Mouse (Mus musculus) forebrain, embryonic 15.5 days (tissue): ENCODE data around the gene Zfp507. TPM values are rescaled to one million over a fixed set of nuclear protein-coding genes. Genes with fewer than 3 reads are reported as not detected.

Experiments used
- ATAC-seq: fragments of 200-750 bp; cut with Nextera tagmentation; replicated peaks from 2 replicates; pipeline ENCODE4 v1.8.0; 2017; ENCODE audit warnings: mild to moderate bottlenecking, moderate TSS enrichment, moderate library complexity
- H3K27ac ChIP-seq: fragments of 300-500 bp; sonication (generic); replicated peaks from 2 replicates; pipeline ENCODE4 v1.5.1; 2015; ENCODE audit warnings: mild to moderate bottlenecking, inconsistent platforms
- H3K27me3 ChIP-seq: fragments of 300-500 bp; sonication (generic); 2 replicates; pipeline ENCODE4 v1.6.1; 2015; ENCODE audit warnings: inconsistent platforms
- H3K36me3 ChIP-seq: fragments of 300-500 bp; sonication (generic); 2 replicates; pipeline ENCODE4 v1.6.1; 2015; ENCODE audit warnings: mild to moderate bottlenecking, inconsistent platforms
- H3K4me1 ChIP-seq: fragments of 300-500 bp; sonication (generic); 2 replicates; pipeline ENCODE4 v1.6.1; 2015; ENCODE audit warnings: inconsistent platforms
- H3K4me2 ChIP-seq: fragments of 300-500 bp; sonication (generic); replicated peaks from 2 replicates; pipeline ENCODE4 v1.6.1; 2015; ENCODE audit warnings: mild to moderate bottlenecking, inconsistent platforms
- H3K4me3 ChIP-seq: fragments of 300-500 bp; sonication (generic); 2 replicates; pipeline ENCODE4 v1.5.1; 2015; ENCODE audit warnings: mild to moderate bottlenecking, inconsistent platforms
- H3K9ac ChIP-seq: fragments of 300-500 bp; sonication (generic); replicated peaks from 2 replicates; pipeline ENCODE4 v1.6.1; 2015; ENCODE audit warnings: mild to moderate bottlenecking, inconsistent platforms
- H3K9me3 ChIP-seq: fragments of 300-500 bp; sonication (generic); 2 replicates; pipeline ENCODE4 v1.6.1; 2016; ENCODE audit warnings: inconsistent platforms
- WGBS: fragments of 180-500 bp; shearing (Covaris S2); methylation state at CpG from one replicate; pipeline ENCODE4 v1.1.7; 2015; ENCODE audit warnings: mixed read lengths; 5-methylcytosine and 5-hydroxymethylcytosine counted together
- polyA plus RNA-seq: library from polyadenylated mRNA; unstranded; fragments of >200 nt; fragmentation: Nextera tagmentation; extraction: Ambion mirVana; gene quantifications from 2 replicates; pipeline ENCODE4 v1.2.1, GENCODE M21; 2015

Gene Zfp507
- polyA plus RNA-seq, 1 experiment from 2014 or later: 16.2 TPM

- no peak overlapping the region for H3K4me3 ChIP-seq
- 96% methylated on average over 12 of the region's 12 CpGs for WGBS
- ATAC-seq: no peak
- H3K4me1 ChIP-seq: peaks cover 17% of the 10 kb centered on the region
- H3K4me2 ChIP-seq: no peak overlapping the region
- H3K9me3 ChIP-seq: no peaks in the 10 kb centered on the region
- H3K27ac ChIP-seq: no peak overlapping the region
- H3K27me3 ChIP-seq: no peaks in the 10 kb centered on the region
- H3K36me3 ChIP-seq: peaks cover 26% of the 10 kb centered on the region
- H3K9ac ChIP-seq: no peak overlapping the region
Observed at GRCm38 (mm10) chr7:35728376-35728775, 74.4 kb downstream of the Zfp507 start.

GRCm38 (mm10) chr7:35723035-35723434 lies 79.8 kb downstream of the Zfp507 start:
- WGBS: 95% methylated on average over 2 of the region's 2 CpGs
- Histone ChIP-seq H3K9ac (no peak overlapping the region), H3K4me3 (no peak overlapping the region), H3K27ac (no peak overlapping the region), H3K36me3 (peaks cover 45% of the 10 kb centered on the region), H3K9me3 (no peaks in the 10 kb centered on the region), H3K27me3 (no peaks in the 10 kb centered on the region), H3K4me1 (no peaks in the 10 kb centered on the region), H3K4me2 (no peak overlapping the region)
- no peak for ATAC-seq

Other genes starting within 250 kb of the Zfp507 start
- 97.4 and 97.5 TPM in 2 replicates for gene Nudt19, start 246.7 kb downstream of the Zfp507 start, polyA plus RNA-seq
- gene Rgs9bp, start 217.4 kb downstream of the Zfp507 start, polyA plus RNA-seq: 0.08 and 0.10 TPM in 2 replicates
- 30.1 and 32.0 TPM in 2 replicates for gene Ankrd27, start 216.8 kb downstream of the Zfp507 start, polyA plus RNA-seq
- 219 and 234 TPM in 2 replicates for gene Pdcd5, start 155.5 kb downstream of the Zfp507 start, polyA plus RNA-seq
- gene Dpy19l3, start 48.5 kb downstream of the Zfp507 start, polyA plus RNA-seq: 50.3 and 54.6 TPM in 2 replicates